Mouse (Mus musculus): ENCODE data around the gene Tfr2.
"Not testable (repeated sequence)": the region's sequence is repeated elsewhere in the genome, so short reads cannot be mapped to it uniquely, and the experiment has no call there.

The Tfr2 gene

GRCm38 (mm10) chr5:137583670-137584169 lies 14.1 kb downstream of the Tfr2 start:
- peak; percentile 57 to 68 for DNase-seq (ENCODE audit: low spot score in 2 of 2)

DNA sequence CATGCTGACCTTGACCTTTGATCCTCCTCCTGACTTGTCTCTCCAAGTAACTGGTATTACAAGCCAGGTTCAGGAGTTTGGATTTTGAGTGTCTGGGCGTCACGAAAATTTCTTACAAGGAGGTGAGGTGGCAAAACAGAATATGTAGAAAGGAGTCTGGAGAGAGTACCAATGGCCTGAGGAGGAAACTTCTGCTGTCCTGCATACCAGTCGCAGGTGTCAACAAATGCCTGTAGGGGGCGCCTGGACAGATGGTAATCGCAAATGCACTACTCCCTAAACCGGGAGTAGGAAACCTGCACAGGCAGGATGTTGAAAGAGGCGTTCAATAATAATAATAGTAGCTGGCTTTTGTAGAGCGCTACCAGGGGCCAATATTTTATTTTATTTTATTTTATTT lies 15.3 kb downstream of the Tfr2 start:
- DNase-seq (ENCODE audit: low spot score in 2 of 2) = peak in 1 of 2 experiments; percentile 52

GRCm38 (mm10) chr5:137590507-137590906 lies 20.9 kb downstream of the Tfr2 start:
- DNase-seq (ENCODE audit: low spot score in 2 of 2) = no peak

DNA sequence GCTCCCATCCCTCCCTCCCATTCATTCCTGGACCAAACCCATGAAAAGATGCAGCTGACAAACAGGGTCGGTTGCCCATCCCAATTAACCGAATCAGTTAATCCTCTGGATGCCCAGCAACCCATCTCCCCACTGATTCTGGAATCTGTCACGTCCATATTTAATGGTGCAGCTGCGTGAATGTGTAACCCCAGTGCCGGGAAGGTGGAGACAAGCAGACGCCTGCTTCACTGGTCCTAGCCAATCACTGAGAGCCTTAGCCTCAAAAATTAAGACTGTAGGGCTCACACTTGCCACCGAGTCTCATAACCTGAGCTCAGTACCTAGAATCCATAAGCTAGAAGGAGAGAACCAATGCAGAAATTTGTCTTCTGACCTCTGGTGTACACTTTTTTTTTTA lies 26.3 kb downstream of the Tfr2 start:
- DNase-seq (ENCODE audit: low spot score in 2 of 2) = no peak

DNA sequence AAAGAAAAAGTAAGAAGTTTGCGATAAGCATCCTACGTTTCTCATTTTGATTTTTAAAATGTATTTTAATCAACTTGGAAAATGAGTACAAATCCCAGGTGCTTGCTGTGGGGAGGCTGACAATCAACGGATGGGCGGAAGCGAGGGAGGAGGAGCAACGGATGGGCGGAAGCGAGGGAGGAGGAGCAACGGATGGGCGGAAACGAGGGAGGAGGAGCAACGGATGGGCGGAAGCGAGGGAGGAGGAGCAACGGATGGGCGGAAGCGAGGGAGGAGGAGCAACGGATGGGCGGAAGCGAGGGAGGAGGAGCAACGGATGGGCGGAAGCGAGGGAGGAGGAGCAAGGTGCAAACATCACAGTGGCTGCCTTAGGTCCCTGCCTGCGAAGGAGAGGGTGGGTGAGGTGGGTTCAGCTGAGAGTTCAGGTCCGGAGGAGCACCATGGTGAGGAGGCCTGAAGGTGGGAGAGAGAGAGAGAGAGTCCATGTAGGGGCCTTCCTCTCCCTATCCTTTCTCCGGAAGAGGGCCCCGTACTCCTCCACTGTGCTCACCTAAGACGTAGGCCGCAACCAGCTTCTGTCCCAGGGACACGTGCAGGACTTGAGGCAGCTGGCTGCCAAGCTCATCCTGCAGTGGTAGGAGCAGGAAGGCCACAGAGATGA lies 27.1 kb downstream of the Tfr2 start:
- no peak for DNase-seq (ENCODE audit: low spot score in 2 of 2)

DNA sequence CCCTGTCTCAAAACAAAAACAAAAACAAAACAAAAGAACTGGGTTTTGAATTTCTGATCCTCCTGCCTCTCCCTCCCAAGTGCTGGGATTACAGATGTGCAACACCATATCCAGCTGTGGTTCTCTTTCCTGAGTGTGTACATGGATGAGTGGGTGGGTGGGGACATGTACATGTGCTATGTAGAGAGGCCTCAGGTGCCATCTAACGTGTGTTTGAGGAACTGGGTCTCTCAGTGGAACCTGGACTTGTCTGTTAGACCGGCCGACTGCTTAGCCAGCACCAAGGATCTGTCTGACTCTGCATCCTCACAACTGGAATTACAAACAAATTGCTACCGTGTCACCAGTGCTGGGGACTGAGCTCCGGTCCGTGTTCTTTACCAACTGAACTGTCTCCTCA lies 28.0 kb downstream of the Tfr2 start:
- DNase-seq (ENCODE audit: low spot score in 2 of 2) = no peak

GRCm38 (mm10) chr5:137598100-137598826 lies 28.6 kb downstream of the Tfr2 start:
- no peak for DNase-seq (ENCODE audit: low spot score in 2 of 2)

DNA sequence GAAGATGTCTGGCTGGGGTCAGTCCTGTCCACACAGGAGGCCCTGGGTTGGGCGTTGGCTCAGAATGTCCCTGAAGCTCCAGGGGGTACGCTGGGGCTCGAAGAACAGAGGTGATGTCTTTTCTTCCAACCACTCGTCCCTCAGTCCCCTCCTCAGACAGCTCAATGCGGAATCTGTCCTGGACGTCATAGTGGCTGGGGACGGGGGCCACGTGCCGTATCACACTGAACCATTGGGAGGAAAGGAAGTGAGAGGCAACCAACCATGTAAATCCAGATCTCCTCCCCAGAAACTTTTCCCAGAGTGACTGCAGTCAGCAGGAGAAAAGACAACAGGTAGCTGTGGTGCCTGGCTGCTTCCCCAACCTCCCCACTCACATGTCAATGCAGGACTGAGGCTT lies 30.0 kb downstream of the Tfr2 start:
- DNase-seq (ENCODE audit: low spot score in 2 of 2) = no peak

GRCm38 (mm10) chr5:137600281-137600618 lies 30.6 kb downstream of the Tfr2 start:
- DNase-seq (ENCODE audit: low spot score in 2 of 2) = peak in 1 of 2 experiments; percentile 48

DNA sequence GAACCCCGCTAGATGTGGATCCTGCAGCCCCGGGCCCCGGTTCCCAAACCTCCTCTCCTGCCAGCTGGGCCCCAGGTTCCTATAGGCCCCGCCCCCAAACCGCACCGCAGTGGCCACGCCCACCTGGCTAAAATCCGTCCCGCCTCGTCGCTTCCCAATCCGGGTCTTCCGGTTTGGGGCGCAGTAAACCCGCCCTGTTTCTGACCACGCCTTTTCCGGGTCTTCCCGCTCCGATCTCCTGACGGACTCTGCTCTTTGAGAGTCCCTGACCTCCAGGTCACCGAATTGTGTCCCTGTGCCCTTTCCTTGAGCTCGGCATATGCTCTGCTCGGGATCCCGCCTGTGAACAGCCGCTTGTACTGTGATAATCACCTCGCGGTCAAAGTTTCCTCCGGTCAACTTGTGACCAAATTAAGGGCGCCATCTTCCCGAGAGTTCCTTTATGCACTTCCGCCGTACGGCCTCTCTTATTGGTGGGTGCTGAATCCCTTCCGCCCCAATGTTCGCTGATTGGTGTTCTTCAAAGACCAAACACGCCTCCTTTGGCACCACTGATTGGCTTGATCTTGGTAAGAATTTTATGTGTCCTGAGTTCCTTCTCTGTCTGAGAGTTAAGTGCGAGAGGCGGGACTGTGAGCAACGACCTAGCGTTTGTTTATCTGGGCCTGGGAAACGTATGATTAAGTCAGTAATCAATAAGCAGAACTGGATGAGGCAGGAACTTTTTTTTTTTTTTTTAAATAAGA lies 31.2 kb downstream of the Tfr2 start, which contains the start of gene Mospd3:
TSS of gene Mospd3 (minus strand) at position 440 of the 746 bp plus-strand sequence.
- DNase-seq (ENCODE audit: low spot score in 2 of 2) = peak; percentile 89 to 94

DNA sequence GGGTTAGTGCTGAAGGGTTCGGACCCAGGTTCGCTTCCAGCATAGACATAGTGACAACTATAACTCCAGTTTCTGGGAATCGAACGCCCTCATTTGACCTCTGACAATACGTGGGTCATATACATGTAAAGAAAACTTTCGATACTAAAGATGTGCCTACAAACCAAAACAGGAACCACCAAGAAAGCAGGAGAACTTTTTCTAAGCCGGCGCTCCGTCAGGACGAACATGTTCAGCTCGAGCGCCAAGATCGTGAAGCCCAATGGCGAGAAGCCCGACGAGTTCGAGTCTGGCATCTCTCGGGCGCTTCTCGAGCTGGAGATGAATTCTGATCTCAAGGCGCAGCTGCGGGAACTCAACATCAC lies 31.7 kb downstream of the Tfr2 start:
- DNase-seq (ENCODE audit: low spot score in 2 of 2) = no peak

DNA sequence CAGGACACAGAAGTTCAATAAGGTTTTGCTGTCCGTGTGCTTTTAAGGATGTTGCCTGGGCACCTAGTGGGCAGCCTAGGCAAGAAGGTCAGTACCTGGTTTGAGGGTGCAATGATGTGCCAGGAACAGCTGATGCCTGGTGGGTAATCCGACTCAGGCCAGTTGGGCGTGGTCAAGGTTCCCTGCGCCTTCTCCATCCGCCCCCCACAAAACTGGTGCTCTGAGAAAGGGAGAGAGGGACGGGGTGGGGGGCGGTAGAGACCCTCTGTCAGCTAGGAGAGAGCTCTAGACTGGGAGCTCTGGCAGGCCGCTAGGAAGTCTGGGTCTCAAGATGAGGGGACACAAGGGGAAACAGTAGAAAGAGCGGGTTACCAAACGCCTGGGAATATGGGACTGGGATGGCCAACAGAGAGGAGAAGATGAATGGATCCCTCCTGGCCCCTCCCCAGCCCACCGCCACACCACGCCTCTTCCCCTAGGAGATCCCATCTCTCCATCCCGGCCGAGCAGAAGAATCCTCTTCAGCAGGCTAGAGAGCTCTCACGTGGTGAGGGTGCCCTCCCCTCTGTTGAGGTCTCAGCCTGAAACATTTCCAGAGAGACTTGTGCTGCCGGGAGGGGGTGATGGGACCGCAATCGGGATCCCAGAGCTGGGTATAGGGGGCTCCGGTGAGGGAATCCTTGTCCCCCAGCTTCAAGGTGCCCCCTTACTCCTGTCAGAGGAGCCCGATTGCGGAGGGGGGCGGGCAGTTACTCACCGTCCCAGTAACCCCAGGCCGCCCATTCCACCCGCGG lies 38.4 kb downstream of the Tfr2 start:
- DNase-seq (ENCODE audit: low spot score in 2 of 2) = no peak

GRCm38 (mm10) chr5:137608654-137609190 lies 39.1 kb downstream of the Tfr2 start:
- DNase-seq (ENCODE audit: low spot score in 2 of 2) = no peak

DNA sequence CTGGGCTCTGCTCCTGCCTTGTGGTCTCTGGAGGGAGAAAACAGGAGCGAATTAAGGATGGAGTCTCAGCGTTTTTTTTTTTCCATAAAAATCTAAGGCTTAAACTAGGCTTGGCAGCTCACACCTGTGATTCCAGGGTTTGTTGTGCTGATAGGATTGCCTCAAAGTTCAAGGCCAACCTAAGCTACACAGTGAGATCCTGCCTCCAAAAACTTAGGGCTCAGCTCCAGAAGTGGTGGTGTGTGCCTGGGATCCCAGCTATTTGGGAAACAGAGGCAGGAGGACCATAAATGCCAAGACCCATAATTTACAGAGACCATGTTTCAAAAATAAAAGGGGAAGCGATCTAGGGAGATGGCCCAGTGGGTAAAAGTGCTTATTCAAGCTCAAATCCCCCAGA lies 39.7 kb downstream of the Tfr2 start:
- DNase-seq (ENCODE audit: low spot score in 2 of 2) = no peak

DNA sequence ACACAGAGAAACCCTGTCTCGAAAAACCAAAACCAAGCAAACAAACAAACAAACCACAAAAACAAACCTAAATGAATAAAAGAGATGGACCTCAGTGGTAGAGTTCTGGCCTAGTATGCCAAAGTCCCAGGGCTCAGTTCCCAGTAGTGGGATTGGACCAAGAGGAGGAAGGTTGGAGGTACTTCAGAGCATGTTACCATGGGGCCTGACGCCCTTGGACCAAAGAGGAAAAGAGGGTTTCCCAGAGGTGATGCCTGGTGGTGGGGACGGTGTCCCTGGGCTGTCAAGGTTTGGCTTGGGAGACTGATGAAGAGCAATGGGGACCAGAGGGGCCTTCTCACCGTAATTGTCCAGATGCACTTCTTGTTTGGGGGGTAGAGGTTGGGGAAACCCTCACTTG lies 40.4 kb downstream of the Tfr2 start:
- no peak for DNase-seq (ENCODE audit: low spot score in 2 of 2)

DNA sequence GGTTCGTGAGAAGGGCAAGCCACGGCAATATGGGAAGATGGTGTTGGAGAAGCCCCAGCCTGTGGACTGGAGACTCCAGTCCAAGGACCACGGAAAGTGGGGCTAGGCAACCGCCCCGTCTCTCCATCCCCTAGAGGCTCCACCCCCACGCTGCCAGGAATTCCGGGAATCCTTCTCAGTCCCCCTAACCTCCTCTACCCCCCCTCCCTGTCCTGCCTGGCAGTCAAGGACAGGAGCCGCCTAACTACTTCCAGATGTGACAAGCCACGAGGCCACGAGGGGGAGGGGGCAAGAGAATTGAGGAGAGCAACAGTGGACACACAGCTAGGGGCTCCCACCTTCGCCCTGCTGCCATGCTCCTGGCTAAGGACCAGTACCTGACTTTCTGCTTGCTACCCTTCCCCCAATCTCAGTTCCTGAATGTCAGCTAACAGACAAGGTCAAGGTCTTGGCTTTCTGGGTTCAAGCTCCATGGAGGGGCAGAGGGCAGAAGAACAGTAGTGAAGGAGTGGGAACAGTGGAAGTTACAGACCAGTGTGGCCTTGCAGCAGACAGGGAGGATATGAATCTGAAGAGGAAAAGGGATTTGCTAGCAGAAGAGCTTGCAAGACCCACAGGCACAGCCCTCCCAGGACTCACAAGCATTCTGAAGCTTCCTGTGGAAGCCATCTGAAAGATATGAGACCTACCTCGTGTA lies 41.1 kb downstream of the Tfr2 start:
- no peak for DNase-seq (ENCODE audit: low spot score in 2 of 2)

GRCm38 (mm10) chr5:137611245-137611602 lies 41.6 kb downstream of the Tfr2 start:
- no peak for DNase-seq (ENCODE audit: low spot score in 2 of 2)

DNA sequence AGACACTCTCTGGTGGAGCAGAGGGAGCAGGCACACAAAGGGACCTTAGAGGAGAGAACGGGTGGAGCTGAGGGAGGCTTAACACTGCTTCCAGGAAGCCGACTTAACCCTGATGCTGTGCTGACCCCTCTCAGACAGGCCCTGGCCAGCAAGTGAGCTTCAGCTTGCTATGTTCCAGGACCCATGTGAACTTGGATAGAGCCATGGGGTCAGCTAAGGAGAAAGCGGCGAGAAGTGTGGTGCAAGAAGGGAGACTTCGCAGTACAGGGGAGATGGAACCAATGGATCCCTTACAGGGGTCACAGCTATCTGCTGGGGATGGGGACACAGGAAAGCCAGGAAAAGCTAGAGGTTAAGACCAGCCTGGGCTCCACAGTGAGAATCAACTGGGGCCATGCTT lies 43.4 kb downstream of the Tfr2 start:
- DNase-seq (ENCODE audit: low spot score in 2 of 2) = no peak

GRCm38 (mm10) chr5:137613550-137613949 lies 43.9 kb downstream of the Tfr2 start, which contains the start of gene Pcolce:
Gene Pcolce (minus strand): TSS chr5:137613784.
- no peak for DNase-seq (ENCODE audit: low spot score in 2 of 2)

- DNase-seq (ENCODE audit: low spot score in 2 of 2) = not testable (repeated sequence)
Measured at GRCm38 (mm10) chr5:137614921-137615320, 45.3 kb downstream of the Tfr2 start.

- no peak for DNase-seq (ENCODE audit: low spot score in 2 of 2)
Measured at GRCm38 (mm10) chr5:137615347-137615746, 45.7 kb downstream of the Tfr2 start.

Data from frontal cortex, postnatal 10 days (tissue).